Comparison of ENCODE assay signal across 26 mouse cellular contexts in genomic region chr13:95826178-95826577, GRCm38 (mm10).
DNase-seq lines count a peak whose midpoint lies in the region; ATAC-seq and TF ChIP-seq lines count a peak whose summit lies in the region.
"Had no signal": no experiment of that assay in that cellular context is flagged by ENCODE, and none has a peak within 500 bp of the region (broad histone marks: within the 10 kb centered on the region; RNA-seq: fewer than 3 reads in every experiment).

No protein-coding gene starts in this region.

- no peaks in the 10 kb centered on the region for H3K9me3 ChIP-seq in kidney, embryonic 16.5 days (ENCODE audit: low read length)
- H3K9me3 ChIP-seq: embryonic facial prominence, embryonic 10.5 days; forebrain, embryonic 12.5 days; forebrain, embryonic 15.5 days; heart, embryonic 10.5 days; hindbrain, embryonic 12.5 days had no signal

- H3K27me3 ChIP-seq in kidney, embryonic 16.5 days (ENCODE audit: insufficient read depth, low read length) = no peaks in the 10 kb centered on the region
- no peaks in the 10 kb centered on the region for H3K27me3 ChIP-seq in small intestine, adult 2 months (ENCODE audit: control insufficient read depth, insufficient read depth, low read length)
- H3K27me3 ChIP-seq: embryonic facial prominence, embryonic 13.5 days; forebrain, embryonic 12.5 days; forebrain, embryonic 15.5 days; heart, embryonic 13.5 days; hindbrain, embryonic 12.5 days had no signal

- ATAC-seq in kidney, embryonic 16.5 days (ENCODE audit: low FRiP score, low TSS enrichment) = peak; percentile 9; the same call in 1 of the 2 replicates
- ATAC-seq: forebrain, embryonic 15.5 days; hindbrain, postnatal 0 days; inflammation-experienced regulatory T-cells, adult 6 months had no signal

- no peak overlapping the region for H3K4me2 ChIP-seq in kidney, embryonic 16.5 days (replicated peaks; ENCODE audit: low read depth, low read length)
- H3K4me2 ChIP-seq: embryonic facial prominence, embryonic 13.5 days; forebrain, embryonic 12.5 days; forebrain, embryonic 15.5 days; heart, embryonic 13.5 days; hindbrain, embryonic 12.5 days had no signal

- no peaks in the 10 kb centered on the region for H3K4me1 ChIP-seq in kidney, embryonic 16.5 days (ENCODE audit: insufficient read depth, low read length)
- peaks cover 28% of the 10 kb centered on the region for H3K4me1 ChIP-seq in small intestine, adult 2 months (ENCODE audit: control insufficient read depth, insufficient read depth, insufficient read length, low read length)
- H3K4me1 ChIP-seq: hindbrain, embryonic 12.5 days had no signal

- H3K36me3 ChIP-seq in kidney, embryonic 16.5 days (ENCODE audit: insufficient read depth, low read length) = no peaks in the 10 kb centered on the region
- H3K36me3 ChIP-seq in small intestine, adult 2 months (ENCODE audit: control insufficient read depth, insufficient read depth, low read length) = 0 out of 2 replicates have a peak, but pooled peaks cover 2% of the 10 kb centered on the region
- H3K36me3 ChIP-seq: embryonic facial prominence, embryonic 13.5 days; forebrain, embryonic 12.5 days; forebrain, embryonic 15.5 days; heart, embryonic 13.5 days; hindbrain, embryonic 12.5 days had no signal

- 74% methylated on average over 6 of the region's 6 CpGs for WGBS in kidney, embryonic 16.5 days
- WGBS in small intestine, adult 2 months = 55% methylated on average over 6 of the region's 6 CpGs

- H3K9ac ChIP-seq in kidney, embryonic 16.5 days (replicated peaks; ENCODE audit: low read length) = no peak overlapping the region
- H3K9ac ChIP-seq: embryonic facial prominence, embryonic 13.5 days; forebrain, embryonic 12.5 days; forebrain, embryonic 15.5 days; heart, embryonic 13.5 days; hindbrain, embryonic 12.5 days had no signal

- no peak overlapping the region for H3K4me3 ChIP-seq in kidney, embryonic 16.5 days (ENCODE audit: low read length)
- H3K4me3 ChIP-seq in small intestine, adult 2 months (ENCODE audit: low read depth, low read length) = no peak overlapping the region
- H3K4me3 ChIP-seq: embryonic facial prominence, embryonic 10.5 days; embryonic facial prominence, embryonic 13.5 days; erythroblast, embryonic 14.5 days; forebrain, embryonic 12.5 days; forebrain, embryonic 15.5 days; heart, adult 2 months; heart, embryonic 10.5 days; heart, embryonic 13.5 days; hindbrain, embryonic 12.5 days had no signal

- TF ChIP-seq POLR2A in small intestine, adult 2 months (IDR thresholded peaks at IDR 0.05; ENCODE audit: low read depth, low read length) = no peak

- DNase-seq in heart, adult 11 months = peak; percentile 56
- no peak for DNase-seq in heart, postnatal 25 days (ENCODE audit: low spot score)
- no peak for DNase-seq in kidney, postnatal 25 days
- DNase-seq in thymus, adult 18-20 months = no peak
- DNase-seq: adrenal gland, adult 2 months; adrenal gland, postnatal 14 days; cerebellum, adult 11-12 months; cerebellum, adult 8-10 months; cerebellum, postnatal 10 days; cerebellum, postnatal 36 days; embryo, embryonic 11 days; gastrocnemius, postnatal 25 days; heart, adult 2 months; heart, postnatal 14 days had no signal

- intact Hi-C loops in heart, postnatal 25 days (cut with DNase I) = no loop called here

- no peak overlapping the region for H3K27ac ChIP-seq in kidney, embryonic 16.5 days (ENCODE audit: low read length)
- peak overlapping the region; percentile 48 for H3K27ac ChIP-seq in small intestine, adult 2 months (ENCODE audit: insufficient read depth, low read depth, low read length)
- H3K27ac ChIP-seq: embryonic facial prominence, embryonic 10.5 days; embryonic facial prominence, embryonic 13.5 days; forebrain, embryonic 12.5 days; forebrain, embryonic 15.5 days; heart, adult 2 months; heart, embryonic 10.5 days; heart, embryonic 13.5 days; hindbrain, embryonic 12.5 days; hindbrain, postnatal 0 days had no signal

- TF ChIP-seq CTCF in small intestine, adult 2 months (IDR thresholded peaks at IDR 0.05; ENCODE audit: extremely low read depth, insufficient read length, insufficient replicate concordance, low read depth, low read length) = no peak
